Mouse (Mus musculus) limb, embryonic 15.5 days (tissue): ENCODE measurements around the gene Gapt. TPM values are rescaled to one million over a fixed set of nuclear protein-coding genes. Genes with fewer than 3 reads are reported as not detected.
A peak's percentile ranks its signal among the peaks of the same experiment; 100 is the strongest.
"Not testable (repeated sequence)": the region's sequence is repeated elsewhere in the genome, so short reads cannot be mapped to it uniquely, and the experiment has no call there.

Experiments used
- ATAC-seq: fragments of 200-750 bp; cut with Nextera tagmentation; 2 replicates; pipeline ENCODE4 v1.8.0; 2017; ENCODE audit warnings: low read depth, moderate TSS enrichment; ENCODE audit not compliant: insufficient number of reproducible peaks, low FRiP score, low TSS enrichment
- H3K27ac ChIP-seq: fragments of 300-500 bp; sonication (generic); 2 replicates; pipeline ENCODE4 v1.5.1; 2015; ENCODE audit warnings: moderate library complexity, mild to moderate bottlenecking, inconsistent platforms
- H3K27me3 ChIP-seq: fragments of 300-500 bp; sonication (generic); 2 replicates; pipeline ENCODE4 v1.6.1; 2015; ENCODE audit warnings: inconsistent platforms
- H3K36me3 ChIP-seq: fragments of 300-500 bp; sonication (generic); 2 replicates; pipeline ENCODE4 v1.6.1; 2015; ENCODE audit warnings: inconsistent platforms
- H3K4me1 ChIP-seq: fragments of 300-500 bp; sonication (generic); 2 replicates; pipeline ENCODE4 v1.6.1; 2015; ENCODE audit warnings: inconsistent platforms
- H3K4me2 ChIP-seq: fragments of 300-500 bp; sonication (generic); 2 replicates; pipeline ENCODE4 v1.6.1; 2015; ENCODE audit warnings: mild to moderate bottlenecking, inconsistent platforms
- H3K4me3 ChIP-seq: fragments of 300-500 bp; sonication (generic); 2 replicates; pipeline ENCODE4 v1.5.1; 2015; ENCODE audit warnings: mild to moderate bottlenecking, inconsistent platforms
- H3K9ac ChIP-seq: fragments of 300-500 bp; sonication (generic); 2 replicates; pipeline ENCODE4 v1.6.1; 2015; ENCODE audit warnings: inconsistent platforms
- H3K9me3 ChIP-seq: fragments of 300-500 bp; sonication (generic); 2 replicates; pipeline ENCODE4 v1.6.1; 2016; ENCODE audit warnings: inconsistent platforms
- WGBS: fragments of 180-500 bp; shearing (Covaris S2); methylation state at CpG from one replicate; pipeline ENCODE4 v1.1.7; 2015; 5-methylcytosine and 5-hydroxymethylcytosine counted together
- polyA plus RNA-seq: library from polyadenylated mRNA; unstranded; fragments of >200 nt; fragmentation: Nextera tagmentation; extraction: Ambion mirVana; gene quantifications from 2 replicates; pipeline ENCODE4 v1.2.1, GENCODE M21; 2015

The Gapt gene
- 0.14 and 0.45 TPM in 2 replicates for polyA plus RNA-seq

DNA sequence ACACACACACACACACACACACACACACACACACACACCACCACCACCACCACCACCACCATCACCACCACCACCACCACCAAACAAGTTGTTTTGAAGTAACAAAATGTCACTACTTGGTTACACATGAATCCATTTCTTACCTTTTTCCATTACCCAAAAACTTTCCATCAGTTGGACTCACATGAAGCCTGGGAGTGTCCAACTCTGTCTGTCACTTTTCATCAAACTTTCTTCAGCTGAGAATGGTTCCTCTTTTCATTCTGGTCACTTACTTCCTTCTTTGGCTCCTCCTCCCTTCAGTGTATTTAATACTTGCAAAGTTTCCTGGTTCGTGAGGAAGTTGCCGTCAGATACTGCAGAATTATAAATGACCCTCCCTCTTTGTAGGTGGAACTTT, at the start of gene Gapt:
Gene Gapt (minus strand): TSS at position 259 of the 400 bp plus-strand sequence.
- Histone ChIP-seq H3K4me1 (no peaks in the 10 kb centered on the region), H3K9me3 (no peaks in the 10 kb centered on the region), H3K27me3 (no peaks in the 10 kb centered on the region), H3K9ac (no peak within 1 kb of the TSS), H3K4me3 (no peak within 1 kb of the TSS), H3K36me3 (no peaks in the 10 kb centered on the region), H3K27ac (no peak within 1 kb of the TSS), H3K4me2 (no peak within 1 kb of the TSS)
- 89% methylated on average over 2 of the region's 2 CpGs for WGBS
- ATAC-seq = no peak

DNA sequence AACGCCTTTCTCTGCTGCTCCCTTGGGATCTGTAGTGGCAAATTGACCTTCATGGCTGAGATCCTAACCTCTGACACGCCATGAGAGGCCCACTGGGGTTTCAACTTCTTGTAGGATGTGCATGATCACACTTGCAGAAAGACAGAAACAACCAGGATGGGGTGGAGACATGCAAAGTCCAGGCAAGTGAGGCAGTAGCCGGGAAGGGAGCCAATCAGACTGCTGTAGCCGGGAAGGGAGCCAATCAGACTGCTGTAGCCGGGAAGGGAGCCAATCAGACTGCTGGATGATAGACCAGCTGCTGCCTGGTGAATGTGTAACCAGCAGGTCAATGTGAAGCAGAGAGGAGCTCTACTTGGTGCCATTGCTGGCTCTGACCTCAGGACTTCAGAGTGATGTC, 49.2 kb upstream of the Gapt start:
- H3K4me2 ChIP-seq = no peak overlapping the region
- 76% methylated on average over 5 of the region's 5 CpGs for WGBS
- H3K36me3 ChIP-seq = no peaks in the 10 kb centered on the region
- no peaks in the 10 kb centered on the region for H3K9me3 ChIP-seq
- no peak for ATAC-seq
- no peak overlapping the region for H3K4me3 ChIP-seq
- H3K4me1 ChIP-seq = no peaks in the 10 kb centered on the region
- no peak overlapping the region for H3K27ac ChIP-seq
- no peaks in the 10 kb centered on the region for H3K27me3 ChIP-seq
- H3K9ac ChIP-seq = no peak overlapping the region

DNA sequence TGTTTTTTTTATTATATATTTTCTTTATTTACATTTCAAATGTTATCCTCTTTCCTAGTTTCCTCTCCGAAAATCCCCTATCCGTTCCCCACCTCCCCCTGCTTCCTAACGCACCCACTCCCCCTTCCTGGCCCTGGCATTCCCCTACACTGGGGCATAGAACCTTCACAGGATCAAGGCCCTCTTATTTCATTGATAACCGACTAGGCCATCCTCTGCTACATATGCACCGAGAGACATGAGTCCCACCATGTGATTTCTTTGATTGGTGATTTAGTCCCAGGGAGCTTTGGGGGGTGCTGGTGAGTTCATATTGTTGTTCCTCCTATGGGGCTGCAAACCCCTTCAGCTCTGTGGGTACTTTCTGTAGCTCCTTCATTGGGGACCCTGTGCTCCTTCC, 47.7 kb upstream of the Gapt start:
- ATAC-seq, H3K27me3 ChIP-seq, H3K4me1 ChIP-seq, H3K4me2 ChIP-seq, H3K9me3 ChIP-seq, H3K4me3 ChIP-seq, H3K27ac ChIP-seq, H3K9ac ChIP-seq: not testable (repeated sequence)
- WGBS = 84% methylated on average over 5 of the region's 5 CpGs
- peaks cover 12% of the 10 kb centered on the region for H3K36me3 ChIP-seq

DNA sequence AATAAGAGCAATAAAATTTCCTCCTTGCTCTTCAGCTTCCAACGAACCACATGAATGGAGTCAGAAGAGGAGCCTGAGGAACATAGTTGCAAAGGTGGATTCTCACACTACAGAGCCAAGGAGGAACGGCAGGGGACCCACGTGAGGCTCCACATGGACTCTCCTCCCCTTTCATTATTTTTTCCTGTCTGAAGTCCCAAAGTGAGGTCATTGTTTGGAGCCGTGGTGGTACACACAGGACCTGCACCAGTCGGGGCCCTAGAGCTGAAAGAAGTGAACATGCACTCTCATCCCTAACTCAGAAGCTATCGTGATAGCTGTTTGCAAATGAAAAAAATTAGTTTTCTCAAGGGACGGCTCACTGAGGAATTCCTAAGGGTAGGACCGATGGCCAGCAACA, 47.1 kb upstream of the Gapt start:
- no peak overlapping the region for H3K4me2 ChIP-seq
- H3K4me3 ChIP-seq = no peak overlapping the region
- H3K27me3 ChIP-seq = no peaks in the 10 kb centered on the region
- no peaks in the 10 kb centered on the region for H3K9me3 ChIP-seq
- ATAC-seq = no peak
- 82% methylated on average over 8 of the region's 8 CpGs for WGBS
- H3K36me3 ChIP-seq = peaks cover 18% of the 10 kb centered on the region
- H3K4me1 ChIP-seq = no peaks in the 10 kb centered on the region
- H3K27ac ChIP-seq = no peak overlapping the region
- no peak overlapping the region for H3K9ac ChIP-seq

DNA sequence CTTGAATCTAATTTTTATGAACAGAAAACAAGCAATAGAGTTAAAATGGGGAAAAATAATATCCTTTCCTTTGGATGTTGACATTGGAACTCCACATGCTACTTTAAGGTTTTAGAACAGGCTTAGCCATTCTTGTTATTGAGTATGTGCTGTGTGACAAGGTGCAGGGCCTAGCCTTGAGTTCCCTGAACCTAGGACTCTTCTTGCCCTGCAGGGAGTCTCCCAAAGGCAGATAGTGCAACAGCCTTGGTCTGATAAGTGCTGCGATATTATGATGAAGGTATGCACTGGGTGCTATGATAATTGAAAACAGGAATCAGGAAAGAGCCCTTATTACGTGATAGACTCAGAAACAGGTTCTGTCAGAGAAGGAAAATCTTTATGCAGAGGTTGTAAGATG, 44.9 kb upstream of the Gapt start:
- no peak overlapping the region for H3K4me2 ChIP-seq
- no peak overlapping the region for H3K27ac ChIP-seq
- H3K4me3 ChIP-seq = no peak overlapping the region
- H3K27me3 ChIP-seq = no peaks in the 10 kb centered on the region
- ATAC-seq = no peak
- H3K36me3 ChIP-seq = peaks cover 35% of the 10 kb centered on the region
- H3K4me1 ChIP-seq = no peaks in the 10 kb centered on the region
- no peak overlapping the region for H3K9ac ChIP-seq
- 74% methylated on average over 2 of the region's 2 CpGs for WGBS
- no peaks in the 10 kb centered on the region for H3K9me3 ChIP-seq

DNA sequence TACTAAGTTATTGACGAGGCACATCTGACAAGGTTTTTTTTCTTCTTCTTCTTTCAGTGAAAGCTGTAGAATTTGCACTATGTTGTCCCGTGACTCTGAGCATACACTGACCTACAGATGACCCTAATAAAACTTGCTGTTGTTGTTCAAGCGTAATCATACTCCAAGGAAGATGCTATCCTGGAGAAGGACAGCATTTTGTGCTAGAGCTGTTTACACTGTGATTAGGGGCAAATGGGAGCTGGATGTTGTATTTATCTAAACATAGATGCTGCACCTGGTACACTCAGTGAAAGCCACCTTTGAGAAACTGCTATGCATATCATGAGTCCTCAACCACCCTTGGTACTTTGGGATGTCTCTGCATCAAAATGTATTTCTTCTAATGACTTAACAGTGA, 44.4 kb upstream of the Gapt start:
- Histone ChIP-seq H3K36me3 (peaks cover 35% of the 10 kb centered on the region), H3K4me1 (no peaks in the 10 kb centered on the region), H3K9ac (no peak overlapping the region), H3K9me3 (no peaks in the 10 kb centered on the region), H3K27me3 (no peaks in the 10 kb centered on the region), H3K4me3 (no peak overlapping the region), H3K27ac (no peak overlapping the region), H3K4me2 (no peak overlapping the region)
- WGBS = 65% methylated on average over 3 of the region's 3 CpGs
- no peak for ATAC-seq

DNA sequence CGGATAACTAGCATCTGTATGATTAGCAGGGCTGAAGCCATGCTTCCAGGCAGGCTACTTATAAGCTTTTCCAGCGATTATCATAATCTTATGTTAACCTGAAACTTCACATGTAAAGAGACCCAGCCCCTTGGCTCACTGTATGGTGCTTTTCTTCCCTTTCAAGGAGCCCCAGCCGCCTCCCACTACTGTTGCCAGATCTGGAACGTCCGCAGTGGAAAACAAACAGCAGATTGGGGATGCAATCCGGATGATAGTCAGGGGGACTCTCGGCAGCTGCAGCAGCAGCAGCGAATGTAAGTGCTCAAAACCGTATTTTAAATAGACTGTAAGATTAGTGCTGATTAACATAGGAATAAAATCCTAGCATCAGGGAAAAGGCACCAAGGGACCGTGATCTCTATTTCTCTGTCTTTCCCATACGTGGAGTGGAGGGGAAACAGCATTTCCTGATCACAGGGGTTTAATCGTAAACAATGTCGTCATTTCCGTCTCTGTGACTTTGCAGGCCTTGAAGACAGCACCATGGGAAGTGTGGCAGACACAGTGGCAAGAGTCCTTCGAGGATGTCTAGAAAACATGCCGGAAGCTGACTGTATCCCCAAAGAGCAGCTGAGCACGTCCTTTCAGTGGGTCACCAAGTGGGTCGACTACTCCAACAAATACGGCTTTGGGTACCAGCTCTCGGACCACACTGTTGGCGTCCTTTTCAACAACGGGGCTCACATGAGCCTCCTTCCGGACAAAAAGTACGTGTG, 41.7 kb upstream of the Gapt start:
- H3K4me3 ChIP-seq = peak overlapping the region; percentile 15

DNA sequence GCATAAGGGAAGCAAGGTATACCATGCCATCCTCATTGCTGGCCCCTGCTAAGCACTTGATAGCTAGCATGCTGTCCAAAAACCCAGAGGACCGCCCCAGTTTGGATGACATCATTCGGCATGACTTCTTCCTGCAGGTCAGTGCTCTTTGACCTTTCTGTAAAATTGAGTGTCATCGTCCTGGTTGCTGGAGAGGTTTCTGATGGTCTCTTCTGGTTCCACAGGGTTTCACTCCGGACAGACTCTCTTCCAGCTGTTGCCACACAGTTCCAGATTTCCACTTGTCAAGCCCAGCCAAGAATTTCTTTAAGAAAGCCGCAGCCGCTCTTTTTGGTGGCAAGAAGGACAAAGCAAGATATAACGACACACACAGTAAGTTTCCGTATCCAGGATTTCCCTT, 40.8 kb upstream of the Gapt start:
- Histone ChIP-seq H3K27me3 (no peaks in the 10 kb centered on the region), H3K36me3 (peaks cover 35% of the 10 kb centered on the region), H3K9me3 (no peaks in the 10 kb centered on the region), H3K4me3 (peak overlapping the region; percentile 15), H3K4me1 (no peaks in the 10 kb centered on the region), H3K27ac (0 out of 2 replicates have a peak overlapping the region, but pooled peaks have one; percentile 3), H3K9ac (no peak overlapping the region), H3K4me2 (peak overlapping the region; percentile 24; the same call in 1 of the 2 replicates)
- WGBS = 80% methylated on average over 8 of the region's 8 CpGs
- ATAC-seq = no peak

More for the DNA sequence above, 41.7 kb upstream of the Gapt start:
- Histone ChIP-seq H3K9me3 (no peaks in the 10 kb centered on the region), H3K27ac (no peak overlapping the region), H3K9ac (no peak overlapping the region), H3K36me3 (peaks cover 35% of the 10 kb centered on the region), H3K27me3 (no peaks in the 10 kb centered on the region), H3K4me1 (no peaks in the 10 kb centered on the region), H3K4me2 (0 out of 2 replicates have a peak overlapping the region, but pooled peaks have one; percentile 14)
- no peak for ATAC-seq
- 74% methylated on average over 24 of the region's 24 CpGs for WGBS

DNA sequence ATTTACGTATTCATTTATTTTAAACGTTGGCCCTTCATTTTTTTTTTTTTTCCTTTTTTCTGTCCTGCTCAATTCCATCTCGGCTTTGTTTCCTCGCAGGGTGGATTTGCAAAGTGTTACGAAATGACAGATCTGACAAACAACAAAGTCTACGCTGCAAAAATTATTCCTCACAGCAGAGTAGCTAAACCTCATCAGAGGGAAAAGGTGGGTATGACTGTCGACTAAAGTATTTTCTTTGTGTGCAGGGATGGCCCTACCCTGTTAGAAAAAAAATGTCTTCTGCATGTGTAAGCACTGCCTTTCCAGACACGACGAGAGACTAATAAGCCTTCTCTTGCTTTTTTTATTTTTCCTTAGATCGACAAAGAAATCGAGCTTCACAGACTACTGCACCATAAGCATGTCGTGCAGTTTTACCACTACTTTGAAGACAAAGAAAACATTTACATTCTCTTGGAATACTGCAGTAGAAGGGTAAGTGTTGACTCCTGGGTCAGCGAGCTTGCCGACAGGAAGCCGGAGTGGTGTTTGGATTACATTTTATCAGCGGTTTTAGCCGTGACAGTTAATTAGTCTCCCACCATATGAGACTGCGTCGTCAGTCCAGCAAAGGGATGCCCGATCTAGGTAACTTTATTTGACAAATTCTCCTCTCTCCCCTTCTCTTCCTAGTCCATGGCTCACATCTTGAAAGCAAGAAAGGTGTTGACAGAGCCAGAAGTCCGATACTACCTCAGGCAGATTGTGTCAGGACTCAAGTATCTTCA, 39.1 kb upstream of the Gapt start:
- Histone ChIP-seq H3K9ac (peak overlapping the region; percentile 82), H3K36me3 (peaks cover 35% of the 10 kb centered on the region), H3K4me1 (no peaks in the 10 kb centered on the region), H3K9me3 (no peaks in the 10 kb centered on the region), H3K27ac (peak overlapping the region; percentile 86; the same call in 1 of the 2 replicates), H3K27me3 (no peaks in the 10 kb centered on the region), H3K4me2 (peak overlapping the region; percentile 99), H3K4me3 (peak overlapping the region; percentile 72)
- ATAC-seq = no peak
- WGBS = 3% methylated on average over 21 of the region's 21 CpGs

DNA sequence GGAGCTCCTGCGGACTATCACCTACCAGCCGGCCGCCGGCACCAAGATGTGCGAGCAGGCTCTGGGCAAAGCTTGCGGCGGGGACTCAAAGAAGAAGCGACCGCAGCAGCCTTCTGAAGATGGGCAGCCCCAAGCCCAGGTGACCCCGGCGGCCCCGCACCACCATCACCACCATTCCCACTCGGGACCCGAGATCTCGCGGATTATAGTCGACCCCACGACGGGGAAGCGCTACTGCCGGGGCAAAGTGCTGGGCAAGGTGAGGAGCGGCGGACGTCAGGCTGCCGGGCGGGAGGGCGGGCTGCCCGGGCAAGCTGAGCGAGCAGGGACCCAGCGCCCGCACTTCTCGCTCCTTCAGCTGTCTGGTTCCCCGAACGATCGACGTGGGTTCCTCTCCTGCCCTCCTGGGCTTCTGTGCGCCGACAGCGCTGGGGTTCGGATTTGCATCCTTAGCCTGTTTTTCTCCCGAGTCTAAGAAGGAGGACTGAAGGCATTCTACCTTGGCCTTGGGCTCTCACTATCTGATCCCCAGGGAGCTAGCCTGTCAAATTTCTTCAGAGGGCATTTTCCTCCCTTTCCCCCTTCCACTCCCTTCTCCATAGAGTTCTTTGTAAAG, 38.3 kb upstream of the Gapt start:
- H3K36me3 ChIP-seq = peaks cover 28% of the 10 kb centered on the region
- peak overlapping the region; percentile 82 for H3K9ac ChIP-seq
- peak overlapping the region; percentile 86 for H3K27ac ChIP-seq
- peak overlapping the region; percentile 99 for H3K4me2 ChIP-seq
- ATAC-seq = peak; percentile 9; the same call in 1 of the 2 replicates
- H3K4me3 ChIP-seq = peak overlapping the region; percentile 72
- H3K4me1 ChIP-seq = no peaks in the 10 kb centered on the region
- under 1% methylated on average over 38 of the region's 41 CpGs for WGBS
- no peaks in the 10 kb centered on the region for H3K9me3 ChIP-seq
- no peaks in the 10 kb centered on the region for H3K27me3 ChIP-seq

DNA sequence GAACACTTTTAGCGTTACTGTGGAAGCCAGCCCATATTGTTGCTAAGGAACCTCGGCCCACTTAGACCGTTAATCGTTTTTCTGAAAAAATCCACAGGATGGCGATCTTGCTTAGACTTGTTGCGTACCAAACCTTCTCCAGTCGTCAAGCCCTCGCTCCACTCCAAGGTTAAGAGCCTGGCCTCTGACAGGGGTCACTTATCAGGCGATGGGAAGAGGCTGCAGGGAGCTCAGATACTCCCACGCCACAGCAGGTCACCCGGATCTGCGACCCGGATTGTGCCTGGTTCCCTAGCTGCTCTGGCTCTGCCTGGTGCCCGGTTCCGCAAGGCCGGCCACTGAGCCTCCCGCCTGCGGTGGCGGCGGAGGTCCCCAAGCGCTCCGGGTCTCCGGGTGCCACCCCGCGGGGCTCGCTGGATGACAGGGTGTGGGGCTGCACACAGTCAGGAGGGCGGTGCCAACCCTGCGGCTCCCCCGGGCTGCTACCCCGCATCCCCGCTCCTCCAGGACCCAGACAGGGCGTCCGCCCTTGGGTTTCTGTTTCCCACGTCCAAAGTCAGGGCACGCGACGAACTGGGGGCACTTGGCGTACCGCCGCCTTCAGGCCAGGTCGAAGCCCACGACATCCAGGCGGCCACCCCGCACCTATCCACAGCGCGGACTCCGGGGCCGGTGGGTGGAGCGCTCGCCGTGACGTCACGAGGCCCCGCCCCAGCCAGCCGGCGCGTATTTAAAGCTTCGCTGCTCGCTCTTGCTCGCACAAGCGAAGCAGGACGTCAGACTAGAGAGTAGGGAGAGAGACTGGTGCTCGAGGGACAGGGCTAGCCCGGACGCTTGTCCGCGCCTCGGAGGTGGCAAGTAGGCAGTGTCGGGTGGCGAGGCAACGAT, 37.5 kb upstream of the Gapt start, which contains the start of gene Plk2:
Gene Plk2 (plus strand): TSS at position 756 of the 888 bp plus-strand sequence.
- no peaks in the 10 kb centered on the region for H3K27me3 ChIP-seq
- under 1% methylated on average over 71 of the region's 71 CpGs for WGBS

More for the DNA sequence above, 37.5 kb upstream of the Gapt start, which contains the start of gene Plk2:
- Histone ChIP-seq H3K9me3 (no peaks in the 10 kb centered on the region), H3K4me2 (peak within 1 kb of the TSS; percentile 99), H3K27ac (peak within 1 kb of the TSS; percentile 89), H3K9ac (peak within 1 kb of the TSS; percentile 82), H3K36me3 (peaks cover 21% of the 10 kb centered on the region), H3K4me1 (no peaks in the 10 kb centered on the region), H3K4me3 (peak within 1 kb of the TSS; percentile 72)
- ATAC-seq = peak; percentile 92
